Mouse (Mus musculus) heart, adult 2 months (tissue): ENCODE data around the gene Efcab9.

Source experiments
- CTCF ChIP-seq: fragments of 200-600 bp; IDR thresholded peaks from 2 replicates; pipeline ENCODE4 v1.8.1; 2022; ENCODE audit warnings: antibody characterized with exemption, mild to moderate bottlenecking, moderate library complexity
- POLR2A ChIP-seq: fragments of 200-500 bp; IDR thresholded peaks from 2 replicates; pipeline ENCODE4 v1.6.1; 2011; ENCODE audit warnings: mild to moderate bottlenecking, low read depth, low read length, control low read depth; ENCODE audit not compliant: insufficient read depth

DNA sequence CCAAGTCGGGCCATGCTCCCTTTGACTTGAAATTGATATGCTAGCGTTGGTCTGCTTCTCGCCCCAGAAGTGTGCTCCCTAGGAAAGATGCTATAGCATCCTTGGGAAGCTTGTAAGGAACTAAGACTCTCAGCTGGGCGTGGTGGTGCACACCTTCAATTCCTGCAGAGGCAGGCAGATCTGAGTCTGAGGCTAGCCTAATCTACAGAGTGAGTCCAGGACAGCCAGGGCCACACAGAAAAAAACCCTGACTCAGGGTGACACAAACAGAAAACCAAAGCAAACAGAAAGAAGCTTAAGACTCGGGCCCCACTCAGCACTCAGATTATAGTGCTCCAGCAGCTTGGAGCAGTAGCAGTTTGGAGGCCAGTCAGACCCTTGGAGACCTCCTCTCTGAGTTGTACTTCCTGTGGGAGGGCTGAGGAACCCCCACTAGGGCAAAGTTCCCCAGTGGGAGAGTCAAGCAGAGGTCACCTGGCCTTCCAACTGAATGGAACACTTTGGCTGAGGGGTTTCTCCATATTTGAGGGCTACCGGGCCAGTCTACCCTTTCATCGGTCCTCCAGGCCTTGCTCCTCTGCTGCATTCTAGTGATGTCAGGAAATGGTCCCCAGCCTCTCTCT, 2.7 kb upstream of the Efcab9 start:
- TF ChIP-seq CTCF (no peak), POLR2A (no peak)
